Mouse (Mus musculus): ENCODE results near the gene Zfp426. TPM values are rescaled to one million over a fixed set of nuclear protein-coding genes. Genes with fewer than 3 reads are reported as not detected.

The Zfp426 gene
- total RNA-seq, 2 experiments from 2014 or later, result 26.8 to 27.6 TPM

GRCm38 (mm10) chr9:20466761-20467442 lies 25.6 kb downstream of the Zfp426 start:
- DNase-seq (ENCODE audit: low spot score in 2 of 2), result peak; percentile 59 to 76
- intact Hi-C loops (cut with DNase I), result loop anchor here (2.0 to 10.0 kb wide), 4 partner anchors 78 to 378 kb away; partner anchors contain the start of genes Olfm2 and Pin1

- intact Hi-C loops (cut with DNase I), result loop anchor here (5.0 to 10.0 kb wide), 3 partner anchors 123 to 385 kb away; partner anchors contain the start of genes Olfm2 and Zfp846
- DNase-seq (ENCODE audit: low spot score in 2 of 2), result peak; percentile 83 to 91
Observed at GRCm38 (mm10) chr9:20459377-20460317, 32.9 kb downstream of the Zfp426 start, which contains the start of gene Zfp26. Gene Zfp26 (minus strand): TSS chr9:20460162.

- intact Hi-C loops (cut with DNase I), result no loop called here
- DNase-seq (ENCODE audit: low spot score in 2 of 2), result no peak
Observed at GRCm38 (mm10) chr9:20453647-20454046, 38.9 kb downstream of the Zfp426 start.

GRCm38 (mm10) chr9:20451493-20451892 lies 41.1 kb downstream of the Zfp426 start:
- DNase-seq (ENCODE audit: low spot score in 2 of 2), result no peak
- intact Hi-C loops (cut with DNase I), result no loop called here

- DNase-seq (ENCODE audit: low spot score in 2 of 2), result no peak
- intact Hi-C loops (cut with DNase I), result no loop called here
Observed at GRCm38 (mm10) chr9:20443183-20443783, 49.3 kb downstream of the Zfp426 start.

GRCm38 (mm10) chr9:20430004-20430403 lies 62.5 kb downstream of the Zfp426 start:
- intact Hi-C loops (cut with DNase I), result no loop called here
- DNase-seq (ENCODE audit: low spot score in 2 of 2), result no peak

Other genes starting within 250 kb of the Zfp426 start
- not detected for gene Olfr39, start 210.4 kb downstream of the Zfp426 start, total RNA-seq (2021)
- not detected for gene Olfr873, start 194.2 kb downstream of the Zfp426 start, total RNA-seq (2021)
- not detected for gene Olfr18, start 156.7 kb downstream of the Zfp426 start, total RNA-seq (2021)
- gene Zfp560, start 107.6 kb downstream of the Zfp426 start, total RNA-seq (2021), result 10 to 100 TPM in 1 of 2 experiments, 1 to 10 TPM in 1; 8.7 to 11.3 TPM
- 10 to 100 TPM; 23.6 to 25.7 TPM for gene Zfp26, start 32.6 kb downstream of the Zfp426 start, total RNA-seq (2021)
- gene Zfp266, start 28.7 kb upstream of the Zfp426 start, total RNA-seq (2021), result 10 to 100 TPM; 43.6 to 47.8 TPM
- 10 to 100 TPM; 17.3 to 23.3 TPM for gene Zfp846, start 88.5 kb upstream of the Zfp426 start, total RNA-seq (2021)
- 100 to 1,000 TPM; 320 to 340 TPM for gene Ubl5, start 150.1 kb upstream of the Zfp426 start, total RNA-seq (2021)
- gene Fbxl12, start 152.0 kb upstream of the Zfp426 start, total RNA-seq (2021), result 10 to 100 TPM; 18.4 to 19.0 TPM
- gene Pin1, start 159.3 kb upstream of the Zfp426 start, total RNA-seq (2021), result 10 to 100 TPM; 42.8 to 47.4 TPM

Measured in left cerebral cortex, postnatal 25 days (tissue).